Mouse (Mus musculus) hindbrain, postnatal 0 days (tissue): Measurements from ENCODE around the gene Ghr. TPM values are rescaled to one million over a fixed set of nuclear protein-coding genes. Genes with fewer than 3 reads are reported as not detected.

Experiments used
- ATAC-seq: fragments of 200-750 bp; cut with Nextera tagmentation; 2 replicates; pipeline ENCODE4 v1.8.0; 2017; ENCODE audit warnings: mild to moderate bottlenecking, moderate TSS enrichment, moderate library complexity
- DNase-seq: peaks from one replicate; pipeline ENCODE4 v3.0.0-alpha.2; 2015; ENCODE audit warnings: low spot score
- H3K27ac ChIP-seq: fragments of 300-500 bp; sonication (generic); 2 replicates; pipeline ENCODE4 v1.5.1; 2014; ENCODE audit warnings: mild to moderate bottlenecking
- H3K27me3 ChIP-seq: fragments of 300-500 bp; sonication (generic); 2 replicates; pipeline ENCODE4 v1.6.1; 2014; ENCODE audit warnings: low read length, mixed read lengths; ENCODE audit not compliant: insufficient read depth
- H3K36me3 ChIP-seq: fragments of 300-500 bp; sonication (generic); 2 replicates; pipeline ENCODE4 v1.6.1; 2014; ENCODE audit warnings: low read length, mixed read lengths; ENCODE audit not compliant: insufficient read depth
- H3K4me1 ChIP-seq: fragments of 300-500 bp; sonication (generic); 2 replicates; pipeline ENCODE4 v1.6.1; 2014; ENCODE audit warnings: antibody characterized with exemption, low read length, mixed read lengths; ENCODE audit not compliant: insufficient read depth
- H3K4me2 ChIP-seq: fragments of 300-500 bp; sonication (generic); 2 replicates; pipeline ENCODE4 v1.6.1; 2014; ENCODE audit warnings: low read depth, mild to moderate bottlenecking, low read length, moderate library complexity, mixed read lengths
- H3K4me3 ChIP-seq: fragments of 300-500 bp; sonication (generic); 2 replicates; pipeline ENCODE4 v1.5.1; 2014; ENCODE audit warnings: low read length
- H3K9ac ChIP-seq: fragments of 300-500 bp; sonication (generic); replicated peaks from 2 replicates; pipeline ENCODE4 v1.6.1; 2014; ENCODE audit warnings: mild to moderate bottlenecking, low read length, moderate library complexity, mixed read lengths
- H3K9me3 ChIP-seq: fragments of 300-500 bp; sonication (generic); 2 replicates; pipeline ENCODE4 v1.6.1; 2016; ENCODE audit warnings: low read length, mixed read lengths
- CTCF ChIP-seq: IDR thresholded peaks from 2 replicates; pipeline ENCODE4 v1.5.1; 2016; ENCODE audit warnings: antibody characterized with exemption, control low read depth, low read depth
- WGBS: fragments of 180-500 bp; shearing (Covaris S2); extraction: QIAGEN DNeasy Blood & Tissue Kit; methylation state at CpG from one replicate; pipeline ENCODE4 v1.1.7; 2014; 5-methylcytosine and 5-hydroxymethylcytosine counted together
- polyA plus RNA-seq: library from polyadenylated mRNA; unstranded; fragments of >200 nt; fragmentation: Nextera tagmentation; extraction: Ambion mirVana; gene quantifications from 2 replicates; pipeline ENCODE4 v1.2.1, GENCODE M21; 2015
- total RNA-seq: library from RNA; depleted of rRNA; stranded (reverse); fragments of >200 nt; gene quantifications from 2 replicates; pipeline ENCODE4 v1.2.3, GENCODE M21; 2014

Gene Ghr
- total and polyA plus RNA-seq, 2 experiments from 2014 or later, result 9.7 to 13.1 TPM

GRCm38 (mm10) chr15:3456543-3456942 is 126.7 kb downstream of the Ghr start:
- WGBS, result 60% methylated on average over 4 of the region's 4 CpGs
- Histone ChIP-seq H3K9ac (no peak overlapping the region), H3K9me3 (no peaks in the 10 kb centered on the region), H3K4me2 (no peak overlapping the region), H3K4me1 (no peaks in the 10 kb centered on the region), H3K27ac (no peak overlapping the region), H3K36me3 (no peaks in the 10 kb centered on the region), H3K27me3 (no peaks in the 10 kb centered on the region), H3K4me3 (no peak overlapping the region)
- ATAC-seq (no peak), DNase-seq (no peak)
- no peak for TF ChIP-seq CTCF

- Histone ChIP-seq H3K4me3 (no peak overlapping the region), H3K4me1 (no peaks in the 10 kb centered on the region), H3K9ac (no peak overlapping the region), H3K4me2 (no peak overlapping the region), H3K9me3 (no peaks in the 10 kb centered on the region), H3K27me3 (no peaks in the 10 kb centered on the region), H3K36me3 (no peaks in the 10 kb centered on the region), H3K27ac (no peak overlapping the region)
- TF ChIP-seq CTCF, result no peak
- no peak for ATAC-seq
- DNase-seq, result no peak
Measured at GRCm38 (mm10) chr15:3455572-3455971, 127.7 kb downstream of the Ghr start.

- H3K36me3 ChIP-seq, result no peaks in the 10 kb centered on the region
- WGBS, result 73% methylated on average over 5 of the region's 5 CpGs
- H3K9ac ChIP-seq, result no peak overlapping the region
- no peak overlapping the region for H3K4me3 ChIP-seq
- H3K4me2 ChIP-seq, result no peak overlapping the region
- TF ChIP-seq CTCF, result no peak
- H3K27me3 ChIP-seq, result no peaks in the 10 kb centered on the region
- H3K9me3 ChIP-seq, result no peaks in the 10 kb centered on the region
- H3K4me1 ChIP-seq, result no peaks in the 10 kb centered on the region
- H3K27ac ChIP-seq, result no peak overlapping the region
- DNase-seq (no peak), ATAC-seq (no peak)
Measured at GRCm38 (mm10) chr15:3452080-3452752, 131.1 kb downstream of the Ghr start.

- no peaks in the 10 kb centered on the region for H3K27me3 ChIP-seq
- ATAC-seq (no peak), DNase-seq (no peak)
- no peaks in the 10 kb centered on the region for H3K4me1 ChIP-seq
- no peaks in the 10 kb centered on the region for H3K9me3 ChIP-seq
- no peak overlapping the region for H3K4me2 ChIP-seq
- TF ChIP-seq CTCF, result no peak
- no peak overlapping the region for H3K4me3 ChIP-seq
- H3K36me3 ChIP-seq, result no peaks in the 10 kb centered on the region
- WGBS, result 68% methylated on average over 2 of the region's 2 CpGs
- H3K9ac ChIP-seq, result no peak overlapping the region
- H3K27ac ChIP-seq, result no peak overlapping the region
Measured at GRCm38 (mm10) chr15:3449564-3449963, 133.7 kb downstream of the Ghr start.

- TF ChIP-seq CTCF, result no peak
- H3K27me3 ChIP-seq, result no peaks in the 10 kb centered on the region
- H3K4me2 ChIP-seq, result no peak overlapping the region
- no peaks in the 10 kb centered on the region for H3K36me3 ChIP-seq
- H3K4me1 ChIP-seq, result no peaks in the 10 kb centered on the region
- H3K9me3 ChIP-seq, result no peaks in the 10 kb centered on the region
- ATAC-seq (no peak), DNase-seq (no peak)
- 81% methylated on average over 7 of the region's 7 CpGs for WGBS
- no peak overlapping the region for H3K9ac ChIP-seq
- no peak overlapping the region for H3K4me3 ChIP-seq
- no peak overlapping the region for H3K27ac ChIP-seq
Measured at GRCm38 (mm10) chr15:3445285-3445909, 137.9 kb downstream of the Ghr start.

- Histone ChIP-seq H3K36me3 (no peaks in the 10 kb centered on the region), H3K4me2 (no peak overlapping the region), H3K9me3 (no peaks in the 10 kb centered on the region), H3K4me1 (no peaks in the 10 kb centered on the region), H3K27ac (no peak overlapping the region), H3K4me3 (no peak overlapping the region), H3K27me3 (no peaks in the 10 kb centered on the region), H3K9ac (no peak overlapping the region)
- DNase-seq, result no peak
- no peak for ATAC-seq
- 81% methylated on average over 8 of the region's 8 CpGs for WGBS
- TF ChIP-seq CTCF, result no peak
Measured at GRCm38 (mm10) chr15:3444448-3445020, 138.8 kb downstream of the Ghr start.
